Mouse (Mus musculus): ENCODE data around the gene Phactr2. TPM values are rescaled to one million over a fixed set of nuclear protein-coding genes. Genes with fewer than 3 reads are reported as not detected.

Phactr2 gene
- polyA plus RNA-seq, 1 experiment from 2014 or later = 13.2 TPM

GRCm38 (mm10) chr10:13376428-13377260, 97.6 kb downstream of the Phactr2 start:
- Histone ChIP-seq H3K27me3 (replicated peaks) (no peaks in the 10 kb centered on the region), H3K27ac (no peak overlapping the region), H3K9me3 (no peaks in the 10 kb centered on the region), H3K4me3 (no peak overlapping the region), H3K36me3 (no peaks in the 10 kb centered on the region), H3K4me1 (no peaks in the 10 kb centered on the region; the same call in 1 of the 2 replicates), H3K9ac (no peak overlapping the region), H3K4me2 (replicated peaks) (no peak overlapping the region)
- WGBS = 40% methylated on average over 13 of the region's 13 CpGs
- ATAC-seq (ENCODE audit: low FRiP score, low read depth) = no peak

GRCm38 (mm10) chr10:13375820-13376219, 98.4 kb downstream of the Phactr2 start:
- H3K27me3 ChIP-seq (replicated peaks) = no peaks in the 10 kb centered on the region
- no peak for ATAC-seq (ENCODE audit: low FRiP score, low read depth)
- no peaks in the 10 kb centered on the region for H3K36me3 ChIP-seq
- H3K9me3 ChIP-seq = no peaks in the 10 kb centered on the region
- H3K4me3 ChIP-seq = no peak overlapping the region
- H3K9ac ChIP-seq = no peak overlapping the region
- no peak overlapping the region for H3K4me2 ChIP-seq (replicated peaks)
- H3K27ac ChIP-seq = no peak overlapping the region
- no peaks in the 10 kb centered on the region; the same call in 1 of the 2 replicates for H3K4me1 ChIP-seq
- WGBS = 45% methylated on average over 3 of the region's 3 CpGs

- 89% methylated on average over 13 of the region's 13 CpGs for WGBS
Observed at GRCm38 (mm10) chr10:13369581-13370375, 104.4 kb downstream of the Phactr2 start.

GRCm38 (mm10) chr10:13364286-13364580, 110.0 kb downstream of the Phactr2 start:
- ATAC-seq (ENCODE audit: low FRiP score, low read depth) = no peak
- Histone ChIP-seq H3K27ac (no peak overlapping the region), H3K36me3 (no peaks in the 10 kb centered on the region), H3K9me3 (no peaks in the 10 kb centered on the region), H3K4me1 (no peaks in the 10 kb centered on the region), H3K9ac (no peak overlapping the region), H3K4me2 (replicated peaks) (no peak overlapping the region), H3K27me3 (replicated peaks) (no peaks in the 10 kb centered on the region), H3K4me3 (no peak overlapping the region)
- WGBS = 85% methylated on average over 2 of the region's 2 CpGs

More at GRCm38 (mm10) chr10:13369581-13370375, 104.4 kb downstream of the Phactr2 start:
- Histone ChIP-seq H3K27me3 (replicated peaks) (no peaks in the 10 kb centered on the region), H3K9ac (no peak overlapping the region), H3K4me2 (replicated peaks) (no peak overlapping the region), H3K36me3 (no peaks in the 10 kb centered on the region), H3K4me3 (no peak overlapping the region), H3K27ac (no peak overlapping the region), H3K9me3 (no peaks in the 10 kb centered on the region), H3K4me1 (no peaks in the 10 kb centered on the region; the same call in 1 of the 2 replicates)
- no peak for ATAC-seq (ENCODE audit: low FRiP score, low read depth)

GRCm38 (mm10) chr10:13363499-13364285, 110.5 kb downstream of the Phactr2 start:
- 92% methylated on average over 11 of the region's 11 CpGs for WGBS

GRCm38 (mm10) chr10:13360913-13361312, 113.3 kb downstream of the Phactr2 start:
- Histone ChIP-seq H3K4me1 (no peaks in the 10 kb centered on the region), H3K27me3 (replicated peaks) (no peaks in the 10 kb centered on the region), H3K36me3 (no peaks in the 10 kb centered on the region), H3K4me3 (no peak overlapping the region), H3K9ac (no peak overlapping the region), H3K9me3 (no peaks in the 10 kb centered on the region), H3K27ac (no peak overlapping the region), H3K4me2 (replicated peaks) (no peak overlapping the region)
- no peak for ATAC-seq (ENCODE audit: low FRiP score, low read depth)

More at GRCm38 (mm10) chr10:13363499-13364285, 110.5 kb downstream of the Phactr2 start:
- no peak overlapping the region for H3K4me3 ChIP-seq
- no peaks in the 10 kb centered on the region for H3K4me1 ChIP-seq
- H3K9ac ChIP-seq = no peak overlapping the region
- H3K9me3 ChIP-seq = no peaks in the 10 kb centered on the region
- ATAC-seq (ENCODE audit: low FRiP score, low read depth) = no peak
- H3K27me3 ChIP-seq (replicated peaks) = no peaks in the 10 kb centered on the region
- no peak overlapping the region for H3K27ac ChIP-seq
- no peaks in the 10 kb centered on the region for H3K36me3 ChIP-seq
- no peak overlapping the region for H3K4me2 ChIP-seq (replicated peaks)

GRCm38 (mm10) chr10:13359846-13360245, 114.4 kb downstream of the Phactr2 start:
- H3K27ac ChIP-seq = no peak overlapping the region
- H3K9ac ChIP-seq = no peak overlapping the region
- no peak overlapping the region for H3K4me3 ChIP-seq
- 95% methylated on average over 5 of the region's 5 CpGs for WGBS
- no peak for ATAC-seq (ENCODE audit: low FRiP score, low read depth)
- H3K4me1 ChIP-seq = no peaks in the 10 kb centered on the region
- H3K36me3 ChIP-seq = no peaks in the 10 kb centered on the region
- no peaks in the 10 kb centered on the region for H3K27me3 ChIP-seq (replicated peaks)
- H3K4me2 ChIP-seq (replicated peaks) = no peak overlapping the region
- H3K9me3 ChIP-seq = no peaks in the 10 kb centered on the region

- Histone ChIP-seq H3K4me3 (no peak overlapping the region), H3K36me3 (no peaks in the 10 kb centered on the region), H3K9me3 (no peaks in the 10 kb centered on the region), H3K4me1 (no peaks in the 10 kb centered on the region), H3K4me2 (replicated peaks) (no peak overlapping the region), H3K9ac (no peak overlapping the region), H3K27me3 (replicated peaks) (no peaks in the 10 kb centered on the region), H3K27ac (no peak overlapping the region)
- ATAC-seq (ENCODE audit: low FRiP score, low read depth) = no peak
- WGBS = 55% methylated on average over 3 of the region's 3 CpGs
Observed at GRCm38 (mm10) chr10:13358679-13359078, 115.5 kb downstream of the Phactr2 start.

GRCm38 (mm10) chr10:13346609-13347290, 127.5 kb downstream of the Phactr2 start:
- no peak for ATAC-seq (ENCODE audit: low FRiP score, low read depth)
- Histone ChIP-seq H3K9ac (no peak overlapping the region), H3K4me3 (no peak overlapping the region), H3K27me3 (replicated peaks) (no peaks in the 10 kb centered on the region), H3K27ac (no peak overlapping the region), H3K36me3 (no peaks in the 10 kb centered on the region), H3K9me3 (no peaks in the 10 kb centered on the region), H3K4me2 (replicated peaks) (no peak overlapping the region), H3K4me1 (no peaks in the 10 kb centered on the region)
- WGBS = 10% methylated on average over 5 of the region's 5 CpGs

GRCm38 (mm10) chr10:13340583-13340982, 133.6 kb downstream of the Phactr2 start:
- no peak overlapping the region for H3K4me2 ChIP-seq (replicated peaks)
- no peak for ATAC-seq (ENCODE audit: low FRiP score, low read depth)
- 94% methylated on average over 3 of the region's 3 CpGs for WGBS

GRCm38 (mm10) chr10:13336964-13337363, 137.2 kb downstream of the Phactr2 start:
- H3K27ac ChIP-seq = no peak overlapping the region
- 60% methylated on average over 4 of the region's 4 CpGs for WGBS

More at GRCm38 (mm10) chr10:13340583-13340982, 133.6 kb downstream of the Phactr2 start:
- 0 out of 2 replicates have a peak, but pooled peaks cover 4% of the 10 kb centered on the region for H3K4me1 ChIP-seq
- no peaks in the 10 kb centered on the region for H3K27me3 ChIP-seq (replicated peaks)
- H3K9ac ChIP-seq = no peak overlapping the region
- no peaks in the 10 kb centered on the region for H3K36me3 ChIP-seq
- H3K4me3 ChIP-seq = no peak overlapping the region
- no peaks in the 10 kb centered on the region for H3K9me3 ChIP-seq
- no peak overlapping the region for H3K27ac ChIP-seq

More at GRCm38 (mm10) chr10:13336964-13337363, 137.2 kb downstream of the Phactr2 start:
- H3K4me1 ChIP-seq = 0 out of 2 replicates have a peak, but pooled peaks cover 4% of the 10 kb centered on the region
- no peaks in the 10 kb centered on the region for H3K9me3 ChIP-seq
- no peak overlapping the region for H3K9ac ChIP-seq
- H3K4me3 ChIP-seq = no peak overlapping the region
- 0 out of 2 replicates have a peak, but pooled peaks have one; percentile 25 for ATAC-seq (ENCODE audit: low FRiP score, low read depth)
- no peaks in the 10 kb centered on the region for H3K36me3 ChIP-seq
- H3K27me3 ChIP-seq (replicated peaks) = no peaks in the 10 kb centered on the region
- no peak overlapping the region for H3K4me2 ChIP-seq (replicated peaks)
